Comparison of ENCODE assay signal across 8 mouse cellular contexts in genomic region chr2:24409166-24409565, GRCm38 (mm10). TPM values are rescaled to one million over a fixed set of nuclear protein-coding genes. Genes with fewer than 3 reads are reported as not detected.
DNase-seq lines count a peak whose midpoint lies in the region; ATAC-seq lines count a peak whose summit lies in the region.

No protein-coding gene starts in this region.

- intact Hi-C loops in left cerebral cortex, postnatal 4 days (cut with DNase I) = loop anchor here (10.0 kb wide), 1 partner anchor 114 kb away; the partner anchor contains the start of gene Il1f10

- H3K4me1 ChIP-seq in heart, embryonic 12.5 days (replicated peaks) = peaks cover 5% of the 10 kb centered on the region; the same call in 1 of the 2 replicates
- 0 out of 2 replicates have a peak, but pooled peaks cover 5% of the 10 kb centered on the region for H3K4me1 ChIP-seq in forebrain, embryonic 15.5 days
- peaks cover 2% of the 10 kb centered on the region; the same call in 1 of the 2 replicates for H3K4me1 ChIP-seq in midbrain, embryonic 14.5 days (ENCODE audit: control insufficient read depth, insufficient read depth, low read length)

- WGBS in heart, embryonic 12.5 days = 7% methylated on average over 2 of the region's 2 CpGs
- 3% methylated on average over 2 of the region's 2 CpGs for WGBS in forebrain, embryonic 15.5 days
- 2% methylated on average over 2 of the region's 2 CpGs for WGBS in midbrain, embryonic 14.5 days

- no peaks in the 10 kb centered on the region for H3K9me3 ChIP-seq in heart, embryonic 12.5 days (replicated peaks)
- no peaks in the 10 kb centered on the region for H3K9me3 ChIP-seq in forebrain, embryonic 15.5 days
- no peaks in the 10 kb centered on the region for H3K9me3 ChIP-seq in midbrain, embryonic 14.5 days (ENCODE audit: control insufficient read depth, low read length)

- H3K27ac ChIP-seq in heart, embryonic 12.5 days (ENCODE audit: poor library complexity, severe bottlenecking) = no peak overlapping the region
- H3K27ac ChIP-seq in forebrain, embryonic 15.5 days (replicated peaks) = no peak overlapping the region
- no peak overlapping the region for H3K27ac ChIP-seq in midbrain, embryonic 14.5 days (replicated peaks; ENCODE audit: low read depth, low read length)

- no peak overlapping the region for H3K4me2 ChIP-seq in heart, embryonic 12.5 days
- H3K4me2 ChIP-seq in forebrain, embryonic 15.5 days (replicated peaks) = no peak overlapping the region
- no peak overlapping the region for H3K4me2 ChIP-seq in midbrain, embryonic 14.5 days (ENCODE audit: low read length)

- DNase-seq in heart, adult 8-10 months (ENCODE audit: low spot score) = peak; percentile 58
- peak; percentile 34 for DNase-seq in cerebellum, adult 11-12 months
- DNase-seq in induced T-regulatory cell, adult 2 months (ENCODE audit: low read depth) = peak; percentile 78
- peak; percentile 78 for DNase-seq in left cerebral cortex, postnatal 4 days
- DNase-seq in midbrain, embryonic 14.5 days = peak; percentile 87
- peak; percentile 21 for DNase-seq in skeletal muscle tissue, adult 2 months (ENCODE audit: low read depth, low spot score)

- no peaks in the 10 kb centered on the region for H3K36me3 ChIP-seq in heart, embryonic 12.5 days
- H3K36me3 ChIP-seq in forebrain, embryonic 15.5 days = no peaks in the 10 kb centered on the region
- no peaks in the 10 kb centered on the region for H3K36me3 ChIP-seq in midbrain, embryonic 14.5 days (ENCODE audit: control insufficient read depth, insufficient read depth, low read length)

- no peak overlapping the region for H3K9ac ChIP-seq in heart, embryonic 12.5 days
- no peak overlapping the region for H3K9ac ChIP-seq in forebrain, embryonic 15.5 days (replicated peaks)
- no peak overlapping the region for H3K9ac ChIP-seq in midbrain, embryonic 14.5 days (replicated peaks; ENCODE audit: low read length)

- H3K4me3 ChIP-seq in heart, embryonic 12.5 days = no peak overlapping the region
- H3K4me3 ChIP-seq in forebrain, embryonic 15.5 days = no peak overlapping the region
- no peak overlapping the region for H3K4me3 ChIP-seq in midbrain, embryonic 14.5 days (replicated peaks; ENCODE audit: low read depth, low read length)

- peaks cover 39% of the 10 kb centered on the region for H3K27me3 ChIP-seq in heart, embryonic 12.5 days (replicated peaks)
- no peaks in the 10 kb centered on the region for H3K27me3 ChIP-seq in forebrain, embryonic 15.5 days
- no peaks in the 10 kb centered on the region for H3K27me3 ChIP-seq in midbrain, embryonic 14.5 days (ENCODE audit: control insufficient read depth, insufficient read depth, low read length)

- no peak for ATAC-seq in heart, embryonic 12.5 days (ENCODE audit: insufficient number of reproducible peaks, low FRiP score)
- ATAC-seq in forebrain, embryonic 15.5 days (replicated peaks) = peak; percentile 62
- peak; percentile 55; the same call in 1 of the 2 replicates for ATAC-seq in midbrain, embryonic 14.5 days (ENCODE audit: low FRiP score, low TSS enrichment)

RNA-seq across cellular contexts. Expression of gene Psd4, which starts 41.8 kb away (rescaled TPM):
- total RNA-seq in heart, adult 8-10 months (2022) = under 1 TPM; 0.57 to 0.78 (median 0.63) TPM
- 0.42 and 1.3 TPM in 2 replicates for polyA plus RNA-seq in heart, embryonic 12.5 days (2016; fragmentation: Nextera tagmentation; extraction: Ambion mirVana)
- polyA plus RNA-seq in forebrain, embryonic 15.5 days (2015; fragmentation: Nextera tagmentation; extraction: Ambion mirVana) = 0.28 and 0.59 TPM in 2 replicates
- total RNA-seq in left cerebral cortex, postnatal 4 days (2021) = 1 to 10 TPM in 1 of 2 experiments, under 1 TPM in 1; 0.83 to 2.9 TPM
- 0.07 and 0.18 TPM in 2 replicates for polyA plus RNA-seq in midbrain, embryonic 14.5 days (2014; fragmentation: Nextera tagmentation; extraction: Ambion mirVana)

Comparison
In these comparisons a context has a peak if more than half of its experiments do, and no peak if none do; other contexts are left out.
1. DNase-seq: peak in every context shown above with its lines; median percentile 87 in midbrain, embryonic 14.5 days; 78 in induced T-regulatory cell, adult 2 months; 78 in left cerebral cortex, postnatal 4 days; 58 in heart, adult 8-10 months; 34 in cerebellum, adult 11-12 months; 21 in skeletal muscle tissue, adult 2 months.